Mouse (Mus musculus) spleen, embryonic (tissue): ENCODE measurements around the gene Slc37a1.

Experiments used
- CTCF ChIA-PET: fragments of 350-600 bp; sonication (Branson Sonifier 250); formaldehyde crosslinking; loops from one replicate; lab custom pipeline; 2022; lab: Charles Lee

Slc37a1 gene

DNA sequence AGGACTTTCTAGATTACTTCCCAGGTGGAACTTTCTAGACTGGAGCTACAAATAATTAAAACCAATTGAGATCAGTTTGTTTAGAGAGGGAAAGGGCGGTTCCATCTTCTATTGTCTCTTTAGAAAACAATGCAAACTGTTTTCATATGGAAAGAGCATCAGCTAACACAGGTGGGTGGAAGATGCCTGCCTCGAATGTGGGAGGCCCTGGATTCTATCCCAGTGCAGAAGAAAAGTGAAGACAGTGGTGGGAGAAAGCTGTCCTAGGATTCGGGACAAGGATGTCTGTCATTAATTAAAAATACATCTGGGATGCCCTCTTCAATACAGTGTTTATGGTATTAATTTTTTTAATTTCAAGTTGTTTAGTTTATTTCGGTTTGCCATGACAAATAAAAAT, 19.5 kb upstream of the Slc37a1 start:
- CTCF ChIA-PET: no interaction called here

DNA sequence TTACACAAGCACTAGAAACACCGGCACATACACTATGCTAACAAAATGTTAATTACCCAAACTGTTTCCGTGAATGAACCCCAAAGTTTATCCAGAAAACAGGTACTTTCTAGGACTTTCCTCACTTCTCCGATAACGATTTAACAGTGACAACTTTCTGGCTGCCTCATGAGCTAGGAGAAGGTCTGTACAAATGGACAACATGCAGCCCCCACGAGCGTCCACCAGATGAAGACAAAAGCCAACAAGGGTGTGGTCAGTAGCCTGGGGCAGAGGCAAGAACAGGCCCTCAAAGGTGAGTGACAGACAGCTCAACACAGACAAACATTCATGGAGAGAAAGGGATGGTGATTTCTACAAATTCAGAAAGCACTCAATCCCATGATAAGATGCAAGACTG, 19.0 kb upstream of the Slc37a1 start:
- CTCF ChIA-PET: no interaction called here

DNA sequence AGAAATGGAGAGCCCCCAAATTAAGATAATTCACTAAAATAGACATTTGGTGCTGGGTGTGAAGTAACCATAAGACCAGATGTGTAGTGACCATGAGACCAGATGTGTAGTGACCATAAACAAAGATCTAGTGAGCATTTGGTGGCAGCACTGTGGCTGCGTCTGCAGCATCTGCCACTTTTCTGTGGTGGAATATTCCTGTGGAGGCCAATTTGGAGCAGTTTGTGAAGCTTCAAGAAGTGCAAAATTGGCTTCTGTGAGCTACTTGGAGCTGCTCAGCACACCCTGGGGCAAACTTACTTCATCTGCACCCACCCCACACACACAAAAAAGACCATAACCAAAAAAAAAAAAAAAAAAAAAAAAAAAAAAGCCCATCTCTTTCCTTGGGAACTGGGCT, 18.6 kb upstream of the Slc37a1 start:
- CTCF ChIA-PET: no interaction called here

DNA sequence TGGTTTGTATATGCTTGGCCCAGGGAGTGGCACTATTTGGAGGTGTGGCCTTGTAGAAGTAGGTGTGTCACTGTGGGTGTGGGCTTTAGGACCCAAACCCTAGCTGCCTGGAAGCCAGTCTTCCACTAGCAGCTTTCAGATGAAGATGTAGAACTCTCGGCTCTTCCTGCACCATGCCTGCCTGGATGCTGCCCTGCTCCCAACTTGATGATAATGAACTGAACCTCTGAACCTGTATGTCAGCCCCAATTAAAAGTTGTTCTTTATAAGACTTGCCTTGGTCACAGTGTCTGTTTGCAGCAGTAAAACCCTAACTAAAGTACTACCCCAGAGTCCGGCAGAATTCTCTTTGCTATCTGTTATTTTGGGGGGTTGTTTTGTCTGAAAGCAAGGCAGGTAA, 16.8 kb upstream of the Slc37a1 start:
- CTCF ChIA-PET: no interaction called here

DNA sequence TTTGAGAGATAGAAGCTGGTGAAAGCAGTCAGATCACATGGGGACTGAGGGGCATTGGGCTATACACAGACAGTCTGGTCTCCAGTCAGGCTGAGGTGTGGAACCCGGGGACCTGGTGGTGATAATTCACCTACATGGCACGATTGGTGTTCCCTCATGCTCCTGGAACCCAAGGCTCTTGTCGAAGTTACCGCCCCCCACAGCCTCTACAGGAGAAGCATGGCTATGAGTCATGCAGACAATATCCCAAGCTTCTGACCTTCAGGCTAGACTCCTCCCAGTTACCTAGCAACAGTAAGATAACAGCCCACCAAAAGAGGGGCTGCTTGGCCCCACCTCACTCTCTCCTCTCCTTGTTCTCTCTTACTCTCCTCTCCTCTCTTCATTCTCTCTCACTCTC, 16.3 kb upstream of the Slc37a1 start:
- CTCF ChIA-PET: interaction anchor here (0.5 to 0.6 kb wide), 2 partner anchors 25 to 35 kb away, joined by 3 to 9 read pairs; no protein-coding TSS in a partner anchor

DNA sequence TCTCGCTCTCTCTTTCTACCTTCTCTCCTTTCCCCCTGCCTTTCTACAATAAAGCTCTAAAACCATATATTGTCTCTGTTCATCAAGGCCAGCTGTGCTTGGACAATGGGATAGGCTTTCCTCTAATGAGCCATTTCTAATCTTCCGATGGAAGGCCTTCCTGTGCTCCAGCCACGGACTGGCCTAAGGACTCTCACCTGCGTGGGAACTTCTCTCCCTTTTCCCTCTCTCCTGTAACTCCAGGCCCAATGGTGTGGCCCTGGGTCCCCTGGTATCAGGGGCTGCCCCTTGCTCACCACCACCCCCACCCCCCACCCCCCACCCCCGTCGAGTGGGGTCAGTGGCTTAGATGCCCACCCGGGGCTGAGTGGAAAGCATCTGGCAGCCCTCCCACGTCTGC, 15.9 kb upstream of the Slc37a1 start:
- CTCF ChIA-PET: interaction anchor here (0.5 to 0.6 kb wide), 2 partner anchors 26 to 35 kb away, joined by 3 to 9 read pairs; no protein-coding TSS in a partner anchor

DNA sequence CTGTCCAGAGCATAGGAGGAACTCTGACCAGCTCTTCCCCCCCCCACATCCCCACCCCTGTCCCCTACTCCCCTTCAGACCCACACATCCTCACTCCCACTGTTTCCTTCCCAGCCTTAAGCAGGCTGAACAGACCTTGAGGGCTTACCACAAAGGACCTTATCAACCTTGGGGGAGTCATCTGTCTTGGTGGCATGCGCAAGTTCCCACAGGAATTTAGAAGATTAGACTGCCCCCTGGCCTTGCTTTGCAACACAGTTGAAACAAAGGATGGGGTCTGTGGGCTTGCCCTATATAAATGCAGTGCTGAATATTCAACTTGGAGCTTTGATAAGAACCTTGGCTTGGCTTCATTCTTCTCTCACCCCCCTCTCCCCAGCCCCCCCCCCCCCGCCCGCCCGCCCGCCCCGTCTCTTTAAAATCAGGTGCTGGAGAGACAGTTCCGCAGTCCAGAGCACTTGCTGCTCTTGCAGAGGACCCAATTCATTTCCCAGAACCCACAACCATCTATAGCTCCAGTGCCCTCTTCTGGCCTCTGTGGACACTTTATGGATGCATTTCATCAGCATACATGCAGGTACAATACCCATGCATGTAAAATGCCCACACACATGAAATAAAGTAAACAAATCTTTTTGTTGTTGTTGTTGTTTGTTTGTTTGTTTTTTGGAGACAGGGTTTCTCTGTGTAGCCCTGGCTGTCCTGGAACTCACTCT, 15.3 kb upstream of the Slc37a1 start:
- CTCF ChIA-PET: no interaction called here

DNA sequence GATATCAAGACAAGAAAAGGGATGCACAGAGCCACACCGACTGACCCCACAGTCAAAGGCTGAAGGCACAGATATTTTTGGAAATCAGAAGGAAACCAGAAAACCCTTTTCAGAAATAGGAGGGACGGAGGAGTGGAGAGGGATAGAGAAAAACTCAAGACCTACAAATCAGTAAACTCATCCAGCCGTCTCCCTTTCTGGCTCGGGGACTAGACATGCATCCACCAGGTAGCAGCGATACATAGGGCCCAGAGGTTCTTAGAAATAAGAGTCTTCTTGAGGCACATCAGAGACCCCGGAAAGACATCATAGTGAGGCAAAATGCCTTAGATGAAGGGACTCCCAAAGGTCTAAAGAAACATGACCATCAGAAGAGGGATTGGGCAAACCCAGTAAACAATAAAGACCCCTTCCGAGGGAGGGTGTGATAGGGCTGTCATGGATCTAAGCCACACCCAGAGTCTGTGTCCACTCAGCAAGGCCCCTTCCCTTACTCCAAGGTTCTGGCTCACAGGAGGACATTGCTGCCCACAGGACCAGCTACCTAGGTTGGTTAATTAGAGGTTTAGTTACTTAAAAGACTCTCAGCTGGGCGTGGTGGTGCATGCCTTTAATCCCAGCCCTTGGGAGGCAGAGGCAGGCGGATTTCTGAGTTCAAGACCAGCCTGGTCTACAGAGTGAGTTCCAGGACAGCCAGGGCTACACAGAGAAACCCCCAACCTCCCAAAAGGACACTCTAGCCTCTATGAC, 14.0 kb upstream of the Slc37a1 start:
- CTCF ChIA-PET: no interaction called here

DNA sequence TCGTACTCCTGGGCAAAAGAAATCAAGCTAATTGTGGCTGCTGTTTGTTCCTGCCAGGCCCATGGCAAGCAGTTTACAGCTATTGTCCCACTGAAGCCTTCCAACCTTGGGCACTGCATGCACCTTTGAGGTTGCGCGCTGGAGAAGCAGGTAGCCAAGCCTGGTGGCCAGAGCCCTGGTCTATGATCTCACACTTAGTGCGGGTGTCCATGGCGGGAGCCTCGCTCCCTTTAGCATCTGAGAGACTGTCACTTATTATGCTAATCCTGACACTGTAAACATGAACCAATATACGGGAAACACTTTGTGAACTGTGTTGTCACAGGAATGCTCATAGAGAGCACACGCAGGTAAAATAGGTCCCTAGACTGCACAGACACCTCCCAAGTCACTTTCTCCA, 13.0 kb upstream of the Slc37a1 start:
- CTCF ChIA-PET: no interaction called here

DNA sequence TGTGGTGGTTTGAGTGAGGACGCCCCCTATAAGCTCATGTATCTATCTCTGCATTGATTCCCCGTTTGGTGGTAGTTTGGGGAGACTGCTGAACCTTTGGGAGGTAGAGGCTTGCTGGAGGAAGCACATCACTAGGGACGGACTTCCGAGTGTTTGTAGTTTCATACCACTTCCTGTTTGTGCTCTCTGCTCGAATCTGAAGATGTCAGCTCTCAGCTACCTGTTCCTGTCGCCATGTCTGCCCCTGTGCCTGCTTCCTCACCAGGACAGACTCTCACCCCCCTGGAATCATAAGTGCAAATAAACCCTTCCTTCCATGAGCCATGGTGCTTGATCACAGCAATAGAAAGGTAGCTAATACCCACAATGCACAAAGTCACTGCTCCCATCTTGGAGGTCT, 11.4 kb upstream of the Slc37a1 start:
- CTCF ChIA-PET: no interaction called here

DNA sequence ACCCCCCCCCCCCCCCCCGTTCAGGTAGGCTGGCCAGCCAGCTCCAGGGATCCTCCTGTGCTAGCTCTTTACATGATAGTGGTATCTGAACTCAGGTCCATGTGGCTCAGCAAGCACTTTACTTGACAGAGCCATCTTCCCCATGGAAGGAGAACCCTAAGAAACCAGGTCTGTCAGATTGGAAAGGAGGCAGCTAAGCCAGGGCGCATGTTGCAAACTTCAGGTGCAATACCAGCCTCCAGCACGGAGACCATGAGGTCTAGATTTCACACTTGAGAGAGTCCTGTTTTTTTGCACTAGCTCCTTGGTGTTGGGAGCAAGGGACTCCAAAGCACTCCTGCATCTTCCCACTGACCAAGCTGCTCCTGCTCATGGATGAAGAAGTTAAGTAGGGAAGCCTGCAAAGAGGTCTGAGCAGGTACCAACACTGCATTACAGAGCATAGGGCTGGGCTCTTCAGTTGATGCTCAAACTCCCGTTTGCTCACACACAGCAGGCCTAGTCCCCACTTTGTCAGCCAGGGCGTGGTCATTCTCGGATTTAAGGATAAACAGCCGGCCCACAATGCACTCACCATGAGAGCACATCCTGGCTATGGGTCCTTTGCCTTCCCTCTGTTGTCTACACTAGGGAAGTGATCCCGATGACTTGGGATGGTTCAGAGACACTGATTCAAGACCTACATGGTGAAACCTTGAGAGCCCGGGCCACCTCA, 10.2 kb upstream of the Slc37a1 start:
- CTCF ChIA-PET: interaction anchor here (0.6 to 1.1 kb wide), 3 partner anchors 20 to 22 kb away, joined by 3 to 6 read pairs (median 3); no protein-coding TSS in a partner anchor

DNA sequence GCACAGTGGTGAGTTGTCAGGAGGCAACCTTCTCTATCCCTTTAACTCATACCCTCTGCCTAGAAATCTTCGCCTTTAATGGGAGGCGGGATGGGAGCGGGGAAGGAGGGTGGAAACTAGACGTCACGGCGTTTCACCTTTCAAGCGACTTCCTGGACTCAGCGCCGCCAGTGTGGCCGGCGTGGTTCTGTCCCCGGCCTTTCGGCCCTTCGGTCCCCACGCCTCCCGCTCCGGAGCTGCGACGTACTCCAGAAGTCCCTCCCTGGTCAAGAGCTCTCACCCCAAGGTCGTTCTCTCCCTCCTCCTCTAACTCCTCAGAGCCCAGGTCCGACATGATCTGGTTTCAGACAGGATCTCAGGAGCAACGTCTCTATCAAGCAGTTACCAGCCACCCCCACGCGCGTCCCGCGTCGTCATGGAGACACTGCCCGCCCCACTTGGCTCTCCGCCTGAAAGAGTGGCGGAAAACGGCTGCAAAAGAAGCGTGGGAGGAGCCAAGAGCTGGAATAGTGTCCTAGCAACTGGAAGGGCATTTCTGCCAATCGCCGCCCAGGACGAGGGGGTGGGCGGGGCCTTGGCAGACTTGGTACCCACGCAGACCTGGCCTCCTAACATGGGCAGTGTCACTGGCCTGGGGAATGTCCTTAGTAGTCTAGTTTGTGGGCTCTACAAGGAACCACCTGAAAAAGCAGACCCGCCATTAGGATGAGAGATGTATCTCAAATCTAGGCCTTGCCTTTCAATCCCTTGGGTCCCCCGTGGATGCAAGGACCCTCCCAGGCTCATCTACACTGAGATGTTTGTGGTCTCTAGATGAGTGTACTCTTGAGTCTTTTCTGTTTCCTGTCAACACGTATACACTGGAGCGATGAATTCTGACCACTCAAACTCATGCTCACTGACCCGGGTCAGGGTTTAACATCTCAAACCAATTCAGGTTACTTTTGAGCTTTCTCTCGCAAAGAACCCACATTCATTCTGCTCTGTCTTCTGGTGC, 9.4 kb upstream of the Slc37a1 start, which contains the start of gene Rsph1:
Gene Rsph1, minus strand, starts transcription at position 462 of the 997 bp plus-strand sequence.
- CTCF ChIA-PET: interaction anchor here (0.6 to 1.1 kb wide), 4 partner anchors 11 to 23 kb away, joined by 3 to 7 read pairs (median 3); no protein-coding TSS in a partner anchor

DNA sequence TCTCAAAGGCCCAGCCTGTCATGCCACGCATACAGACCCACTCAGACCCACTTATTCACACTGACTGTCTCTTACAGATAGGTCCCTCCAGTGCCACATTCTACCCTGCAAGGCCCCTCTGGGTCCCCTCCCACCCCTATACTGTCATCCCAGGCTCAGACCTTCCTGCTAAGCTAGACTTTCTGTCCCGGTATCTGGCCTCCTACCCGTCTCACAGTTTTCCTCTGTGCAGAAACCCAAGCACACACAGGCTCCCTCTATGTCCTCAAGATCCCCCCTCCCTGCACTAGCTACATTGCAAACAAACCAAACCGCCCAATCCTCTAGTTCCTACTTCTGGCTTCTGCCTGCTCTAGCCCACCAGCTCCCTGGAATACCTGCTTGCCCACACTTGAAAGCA, 8.7 kb upstream of the Slc37a1 start:
- CTCF ChIA-PET: interaction anchor here (0.6 to 0.8 kb wide), 2 partner anchors 10 to 13 kb away, joined by 3 to 7 read pairs; no protein-coding TSS in a partner anchor

DNA sequence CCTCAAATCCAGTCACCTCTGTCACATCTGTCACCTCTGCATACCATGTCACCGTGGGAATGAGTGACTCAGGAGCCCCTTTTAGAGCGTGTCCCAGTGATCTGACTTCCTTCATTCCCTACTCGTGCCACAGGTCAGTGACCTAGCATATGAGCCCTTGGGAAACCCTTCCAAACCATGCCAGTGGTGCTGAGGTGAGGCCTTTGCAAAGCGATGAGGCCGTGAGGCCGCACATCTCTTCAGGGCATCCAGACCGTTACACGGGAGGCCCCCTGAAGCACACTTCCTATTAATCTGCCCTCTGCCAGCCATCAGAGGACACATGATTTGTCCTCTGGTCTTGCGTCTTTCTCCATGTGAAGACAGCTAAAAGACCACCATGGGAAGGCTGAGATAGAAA, 7.1 kb upstream of the Slc37a1 start:
- CTCF ChIA-PET: no interaction called here

DNA sequence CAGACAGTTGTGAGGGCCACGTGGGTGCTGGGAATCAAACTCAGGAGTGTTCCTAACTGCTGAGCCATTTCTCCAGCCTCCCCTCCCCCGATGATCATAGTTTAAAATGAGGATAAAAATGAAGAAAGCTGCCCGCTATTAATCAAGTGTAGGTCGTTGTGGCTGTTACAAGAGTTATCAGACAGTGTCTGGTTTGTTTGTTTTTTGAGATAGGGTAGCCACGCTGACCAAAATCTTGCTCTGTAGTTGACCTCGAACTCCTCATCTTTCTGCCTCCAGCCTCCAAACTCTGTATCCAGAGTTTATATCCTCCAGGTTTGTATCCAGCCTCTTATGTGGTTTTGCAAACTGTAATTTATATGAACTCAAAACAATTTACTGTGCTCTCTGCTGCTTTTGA, 6.3 kb upstream of the Slc37a1 start:
- CTCF ChIA-PET: no interaction called here

DNA sequence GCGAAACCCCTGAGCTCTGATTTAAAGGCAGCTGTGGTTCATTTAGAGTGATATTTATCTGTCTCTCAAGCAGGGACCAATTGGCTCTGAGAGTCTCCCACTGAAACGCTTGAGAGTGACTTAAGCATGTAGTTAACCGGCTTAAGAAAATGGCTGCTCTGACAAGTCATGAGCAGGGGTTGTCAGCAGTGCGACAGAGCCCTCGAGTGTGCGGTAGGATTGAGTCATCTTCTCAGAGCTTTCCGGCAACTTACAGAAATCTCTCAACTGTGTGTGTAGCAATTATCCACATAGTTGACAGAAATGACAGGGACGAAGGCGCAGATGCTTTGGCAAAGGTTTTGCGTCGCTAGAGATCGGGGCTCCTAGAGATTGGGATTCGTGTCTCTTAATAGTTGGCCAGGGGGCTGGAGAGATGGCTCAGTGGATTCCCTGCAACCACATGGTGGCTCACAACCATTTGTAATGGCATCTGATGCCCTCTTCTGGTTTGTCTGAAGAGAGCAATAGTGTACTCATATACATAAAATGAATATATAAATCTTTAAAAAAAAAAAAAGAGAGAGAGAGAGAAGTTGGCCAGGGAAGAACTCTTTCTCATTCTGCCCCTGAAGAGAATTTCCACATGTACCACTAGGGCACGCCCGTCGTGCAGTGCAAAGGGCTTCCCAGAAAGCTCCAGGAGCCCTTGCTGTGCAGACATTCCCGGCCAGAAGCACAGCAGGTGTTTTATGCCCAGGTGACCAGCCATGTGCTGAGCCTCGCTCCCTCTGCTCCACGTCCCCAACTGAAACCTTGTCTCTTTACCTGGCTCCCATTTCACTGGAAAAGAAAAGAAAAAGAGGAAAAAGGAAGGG, 4.5 kb upstream of the Slc37a1 start:
- CTCF ChIA-PET: interaction anchor here (0.7 kb wide), 2 partner anchors 29 to 651 kb away, joined by 7 to 8 read pairs; no protein-coding TSS in a partner anchor

DNA sequence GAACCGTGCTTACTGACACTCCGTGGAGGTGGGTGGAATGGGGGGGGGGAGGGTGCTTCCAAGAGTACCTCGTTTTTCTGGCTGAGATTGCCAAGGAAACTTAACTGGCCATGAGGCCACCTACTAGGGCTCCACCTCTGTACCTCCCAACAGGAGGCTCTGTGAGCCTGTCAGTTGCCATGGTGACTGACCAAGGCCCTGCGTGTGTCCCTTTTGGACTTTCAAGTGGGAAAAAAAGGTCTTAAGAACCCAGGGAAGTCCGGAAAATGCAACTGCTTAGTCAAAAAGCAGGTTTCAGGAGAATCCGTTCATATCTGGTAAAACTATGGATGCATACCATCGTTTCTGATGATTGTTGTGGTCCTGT, 3.9 kb upstream of the Slc37a1 start:
- CTCF ChIA-PET: interaction anchor here (0.7 kb wide), 2 partner anchors 28 to 650 kb away, joined by 7 to 8 read pairs; no protein-coding TSS in a partner anchor

DNA sequence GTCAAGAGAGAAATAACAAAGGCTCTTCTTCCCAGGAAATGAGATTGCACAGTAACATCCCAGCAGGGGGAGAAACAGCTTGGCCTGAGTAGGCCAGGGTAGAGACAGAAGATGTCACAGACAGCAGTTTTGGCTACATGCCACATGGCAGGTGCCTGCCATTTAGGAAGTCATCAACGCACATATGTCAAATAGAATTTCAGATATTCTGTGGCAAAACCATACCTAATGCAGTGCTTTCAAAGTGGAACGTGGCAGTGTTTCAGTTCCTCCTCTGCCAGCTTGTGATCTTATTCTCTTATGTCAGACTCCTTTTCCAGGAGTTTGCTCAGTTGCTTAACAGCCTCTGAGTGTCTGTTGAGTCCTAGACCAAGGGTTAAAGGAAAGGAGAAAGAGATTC, 725 bp upstream of the Slc37a1 start:
- CTCF ChIA-PET: interaction anchor here (0.6 kb wide), 1 partner anchor 228 kb away, joined by 3 read pairs; no protein-coding TSS in a partner anchor

DNA sequence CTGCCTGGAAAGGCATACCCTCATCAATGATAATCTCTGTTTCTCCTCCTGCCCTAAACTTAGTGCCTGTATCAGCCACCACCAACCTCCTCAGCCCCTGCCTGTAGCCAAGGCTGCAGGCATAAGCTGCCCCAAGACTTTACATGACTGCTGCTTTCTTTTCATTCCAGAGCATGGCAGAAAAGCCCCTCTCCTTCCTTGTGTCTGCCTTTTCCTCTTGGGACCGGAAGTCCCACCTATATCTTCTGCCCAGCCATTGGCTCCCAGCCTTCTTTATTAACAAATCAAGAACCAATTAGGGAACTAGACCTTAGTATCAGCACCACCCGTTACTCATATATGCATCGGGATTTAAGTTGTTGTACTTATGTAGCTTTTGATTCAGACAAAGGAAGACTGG, 624 bp downstream of the Slc37a1 start:
- CTCF ChIA-PET: interaction anchor here (0.6 kb wide), 1 partner anchor 238 kb away, joined by 3 read pairs; no protein-coding TSS in a partner anchor
